Mouse (Mus musculus) 416B (cell line): ENCODE results near the gene Tmem135.

ENCODE experiments used
- DNase-seq: peaks from one replicate; pipeline ENCODE4 v3.0.0; 2011; ENCODE audit warnings: low read depth

Gene Tmem135

GRCm38 (mm10) chr7:89417707-89418106, 13.7 kb upstream of the Tmem135 start:
- no peak for DNase-seq

GRCm38 (mm10) chr7:89416027-89416426, 12.0 kb upstream of the Tmem135 start:
- peak; percentile 90 for DNase-seq

GRCm38 (mm10) chr7:89412094-89412493, 8.1 kb upstream of the Tmem135 start:
- no peak for DNase-seq

- peak; percentile 95 for DNase-seq
Observed at GRCm38 (mm10) chr7:89411346-89411745, 7.3 kb upstream of the Tmem135 start.

- no peak for DNase-seq
Observed at GRCm38 (mm10) chr7:89410294-89410693, 6.3 kb upstream of the Tmem135 start.

- DNase-seq: no peak
Observed at GRCm38 (mm10) chr7:89407006-89407940, 3.3 kb upstream of the Tmem135 start.

GRCm38 (mm10) chr7:89406011-89406410, 2.0 kb upstream of the Tmem135 start:
- DNase-seq: no peak

- no peak for DNase-seq
Observed at GRCm38 (mm10) chr7:89404734-89405440, 865 bp upstream of the Tmem135 start.

- peak; percentile 75 for DNase-seq
Observed at GRCm38 (mm10) chr7:89403053-89403972, 709 bp downstream of the Tmem135 start.

- no peak for DNase-seq
Observed at GRCm38 (mm10) chr7:89401936-89402335, 2.1 kb downstream of the Tmem135 start.

- no peak for DNase-seq
Observed at GRCm38 (mm10) chr7:89401136-89401858, 2.7 kb downstream of the Tmem135 start.

- no peak for DNase-seq
Observed at GRCm38 (mm10) chr7:89400721-89401120, 3.3 kb downstream of the Tmem135 start.

GRCm38 (mm10) chr7:89397837-89398534, 6.0 kb downstream of the Tmem135 start:
- no peak for DNase-seq

GRCm38 (mm10) chr7:89396386-89396785, 7.6 kb downstream of the Tmem135 start:
- DNase-seq: no peak

- DNase-seq: no peak
Observed at GRCm38 (mm10) chr7:89395399-89395798, 8.6 kb downstream of the Tmem135 start.

- peak; percentile 52 for DNase-seq
Observed at GRCm38 (mm10) chr7:89392825-89393224, 11.2 kb downstream of the Tmem135 start.

- DNase-seq: no peak
Observed at GRCm38 (mm10) chr7:89392388-89392787, 11.6 kb downstream of the Tmem135 start.

GRCm38 (mm10) chr7:89391831-89392230, 12.2 kb downstream of the Tmem135 start:
- DNase-seq: no peak

- no peak for DNase-seq
Observed at GRCm38 (mm10) chr7:89391281-89391680, 12.7 kb downstream of the Tmem135 start.

- DNase-seq: peak; percentile 40
Observed at GRCm38 (mm10) chr7:89390660-89391059, 13.4 kb downstream of the Tmem135 start.

- no peak for DNase-seq
Observed at GRCm38 (mm10) chr7:89388981-89389380, 15.0 kb downstream of the Tmem135 start.
